Mouse (Mus musculus) stomach, postnatal 0 days (tissue): ENCODE data around the gene 2610042L04Rik. TPM values are rescaled to one million over a fixed set of nuclear protein-coding genes. Genes with fewer than 3 reads are reported as not detected.
"Not testable (repeated sequence)": the region's sequence is repeated elsewhere in the genome, so short reads cannot be mapped to it uniquely, and the experiment has no call there.

Experiments used
- ATAC-seq: fragments of 200-750 bp; cut with Nextera tagmentation; 2 replicates; pipeline ENCODE4 v1.8.0; 2017; ENCODE audit not compliant: low FRiP score, low TSS enrichment
- DNase-seq: peaks from one replicate; pipeline ENCODE4 v3.0.0-alpha.2; 2016; ENCODE audit warnings: low spot score
- H3K27ac ChIP-seq: fragments of 300-500 bp; sonication (generic); replicated peaks from 2 replicates; pipeline ENCODE4 v1.5.1; 2014; ENCODE audit warnings: mild to moderate bottlenecking, control low read depth
- H3K27me3 ChIP-seq: fragments of 300-500 bp; sonication (generic); 2 replicates; pipeline ENCODE4 v1.6.1; 2014; ENCODE audit warnings: low read length; ENCODE audit not compliant: control insufficient read depth, insufficient read depth
- H3K36me3 ChIP-seq: fragments of 300-500 bp; sonication (generic); 2 replicates; pipeline ENCODE4 v1.6.1; 2014; ENCODE audit warnings: low read length, mixed read lengths; ENCODE audit not compliant: control insufficient read depth, insufficient read depth
- H3K4me1 ChIP-seq: fragments of 300-500 bp; sonication (generic); replicated peaks from 2 replicates; pipeline ENCODE4 v1.6.1; 2014; ENCODE audit warnings: antibody characterized with exemption; ENCODE audit not compliant: control insufficient read depth, insufficient read depth
- H3K4me2 ChIP-seq: fragments of 300-500 bp; sonication (generic); replicated peaks from 2 replicates; pipeline ENCODE4 v1.6.1; 2014; ENCODE audit warnings: low read depth, mild to moderate bottlenecking, control low read depth, moderate library complexity
- H3K4me3 ChIP-seq: fragments of 300-500 bp; sonication (generic); 2 replicates; pipeline ENCODE4 v1.5.1; 2014; ENCODE audit warnings: low read depth, low read length, control low read depth
- H3K9ac ChIP-seq: fragments of 300-500 bp; sonication (generic); 2 replicates; pipeline ENCODE4 v1.6.1; 2014; ENCODE audit warnings: mild to moderate bottlenecking, low read length, control low read depth, mixed read lengths
- H3K9me3 ChIP-seq: fragments of 300-500 bp; sonication (generic); 2 replicates; pipeline ENCODE4 v1.6.1; 2016; ENCODE audit warnings: low read length; ENCODE audit not compliant: control insufficient read depth
- CTCF ChIP-seq: IDR thresholded peaks from 2 replicates; pipeline ENCODE4 v1.5.1; 2016; ENCODE audit warnings: antibody characterized with exemption, low read depth, mild to moderate bottlenecking, moderate library complexity
- WGBS: fragments of 180-500 bp; shearing (Covaris S2); extraction: QIAGEN DNeasy Blood & Tissue Kit; methylation state at CpG from one replicate; pipeline ENCODE4 v1.1.7; 2014; 5-methylcytosine and 5-hydroxymethylcytosine counted together
- polyA plus RNA-seq: library from polyadenylated mRNA; unstranded; fragments of >200 nt; fragmentation: Nextera tagmentation; extraction: Ambion mirVana; gene quantifications from 2 replicates; pipeline ENCODE4 v1.2.1, GENCODE M21; 2015

Gene 2610042L04Rik
- 0.13 TPM in 1 of 2 replicates, not detected in the other for polyA plus RNA-seq

DNA sequence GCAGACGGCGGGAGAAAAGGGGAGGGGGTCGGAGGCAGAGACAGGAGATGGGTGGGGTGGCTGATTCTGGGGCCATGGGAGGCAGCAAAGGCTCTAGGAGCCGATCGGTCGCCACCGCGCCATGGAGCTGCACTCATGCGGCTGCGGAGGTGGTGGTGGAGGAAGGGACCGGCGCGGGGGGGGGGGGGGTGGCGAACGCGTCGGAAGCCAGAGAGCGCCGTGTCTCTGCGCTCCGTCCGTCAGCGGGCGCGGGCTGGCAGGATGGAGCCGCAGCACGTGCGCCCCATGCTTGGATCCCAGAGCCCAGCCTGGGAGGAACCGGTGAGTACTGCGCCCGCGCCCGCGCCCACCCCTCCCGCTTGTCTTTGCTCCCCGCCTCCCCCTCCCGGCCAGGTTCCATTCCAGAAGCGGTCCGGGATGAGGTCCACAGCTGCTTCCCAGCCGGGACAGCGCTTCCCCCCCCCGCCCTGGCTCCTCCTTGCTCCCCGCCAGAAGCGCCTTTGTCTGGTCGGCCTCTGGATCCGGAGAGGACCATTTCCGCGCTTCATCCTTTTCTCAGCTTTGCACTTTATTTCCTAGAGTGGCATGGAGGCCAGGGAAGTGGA, at the start of gene 2610042L04Rik:
Gene 2610042L04Rik, plus strand, starts transcription at position 288 of the 605 bp plus-strand sequence.
- not testable (repeated sequence) for ATAC-seq, H3K27ac ChIP-seq, H3K9ac ChIP-seq, H3K4me1 ChIP-seq, H3K9me3 ChIP-seq, H3K27me3 ChIP-seq, H3K36me3 ChIP-seq
- 6% methylated on average over 21 of the region's 48 CpGs for WGBS
- Histone ChIP-seq H3K4me3 (peak within 1 kb of the TSS; percentile 10; the same call in 1 of the 2 replicates), H3K4me2 (peak within 1 kb of the TSS; percentile 44)
- DNase-seq, result peak; percentile 13

DNA sequence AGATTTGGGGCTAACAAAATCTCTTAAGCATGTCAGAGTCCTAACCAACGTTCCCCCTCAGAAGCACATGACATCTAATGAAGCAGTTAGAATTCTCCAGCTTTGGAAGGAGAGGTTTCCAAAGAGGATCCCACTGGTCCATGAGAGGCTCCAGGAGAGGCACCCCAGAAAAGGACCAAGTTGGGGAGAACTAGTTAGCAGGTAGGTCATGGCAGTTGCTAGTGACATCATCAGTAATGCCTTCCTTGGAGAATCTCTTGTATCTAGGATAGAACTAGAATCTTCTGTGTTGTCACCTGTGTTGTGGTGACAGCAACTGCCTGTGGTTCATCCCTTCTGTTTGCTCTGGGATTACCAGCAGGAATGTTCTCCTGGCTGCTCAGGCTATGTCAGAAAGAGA, 17.6 kb upstream of the 2610042L04Rik start, which contains the start of gene Gm3149:
Gene Gm3149, plus strand, starts transcription at position 301 of the 400 bp plus-strand sequence.
- not testable (repeated sequence) for H3K4me2 ChIP-seq, H3K9ac ChIP-seq, ATAC-seq, H3K27me3 ChIP-seq, H3K4me3 ChIP-seq, H3K27ac ChIP-seq, H3K36me3 ChIP-seq, H3K4me1 ChIP-seq, DNase-seq, H3K9me3 ChIP-seq
- WGBS, result no CpG with 5 or more reads among the region's 1 CpGs

DNA sequence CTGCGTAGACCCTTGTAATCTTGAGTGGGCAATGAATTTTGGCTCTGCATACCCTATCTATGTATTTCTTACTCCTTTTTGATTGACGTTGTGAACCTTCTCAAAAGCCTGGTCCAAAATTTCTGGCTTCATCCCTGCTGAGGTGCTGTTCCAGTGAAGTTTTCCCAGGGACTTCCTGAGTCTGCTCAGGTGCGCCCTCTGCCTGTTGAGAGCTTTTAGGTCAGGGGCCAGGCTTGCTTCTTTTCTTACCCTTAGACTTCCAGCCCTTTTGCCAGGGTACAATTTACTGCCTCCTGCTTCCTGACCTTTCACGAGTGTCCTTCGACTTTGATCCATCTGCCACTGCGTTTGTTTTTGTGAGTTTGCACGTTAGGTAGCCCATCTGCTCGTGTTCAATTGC, 943 bp downstream of the 2610042L04Rik start:
- H3K27ac ChIP-seq, H3K9ac ChIP-seq, H3K4me1 ChIP-seq, H3K4me2 ChIP-seq, H3K9me3 ChIP-seq, H3K36me3 ChIP-seq, H3K27me3 ChIP-seq, ATAC-seq, H3K4me3 ChIP-seq, DNase-seq: not testable (repeated sequence)
- 2% methylated on average over 7 of the region's 8 CpGs for WGBS
- peak; percentile 49 for TF ChIP-seq CTCF

DNA sequence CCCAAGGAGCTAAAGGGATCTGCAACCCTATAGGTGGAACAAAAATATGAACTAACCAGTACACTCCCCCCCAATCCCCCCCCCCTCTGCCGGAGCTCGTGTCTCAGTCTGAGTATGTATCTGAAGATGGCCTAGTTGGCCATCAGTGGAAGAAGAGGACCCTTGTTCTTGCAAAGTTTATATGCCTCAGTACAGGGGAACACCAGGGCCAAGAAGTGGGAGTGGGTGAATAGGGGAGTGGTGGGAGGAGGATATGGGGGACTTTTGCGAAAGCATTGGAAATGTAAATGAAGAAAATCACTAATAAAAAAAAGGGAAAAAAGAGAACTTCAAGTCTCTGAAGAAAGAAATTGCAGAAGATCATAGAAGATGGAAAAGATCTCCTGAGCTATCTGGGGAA, 34.4 kb downstream of the 2610042L04Rik start:
- not testable (repeated sequence) for H3K4me2 ChIP-seq, H3K27me3 ChIP-seq, H3K4me3 ChIP-seq, H3K9me3 ChIP-seq, DNase-seq, H3K27ac ChIP-seq, H3K9ac ChIP-seq, H3K4me1 ChIP-seq, ATAC-seq, H3K36me3 ChIP-seq
- 90% methylated on average over 3 of the region's 3 CpGs for WGBS

DNA sequence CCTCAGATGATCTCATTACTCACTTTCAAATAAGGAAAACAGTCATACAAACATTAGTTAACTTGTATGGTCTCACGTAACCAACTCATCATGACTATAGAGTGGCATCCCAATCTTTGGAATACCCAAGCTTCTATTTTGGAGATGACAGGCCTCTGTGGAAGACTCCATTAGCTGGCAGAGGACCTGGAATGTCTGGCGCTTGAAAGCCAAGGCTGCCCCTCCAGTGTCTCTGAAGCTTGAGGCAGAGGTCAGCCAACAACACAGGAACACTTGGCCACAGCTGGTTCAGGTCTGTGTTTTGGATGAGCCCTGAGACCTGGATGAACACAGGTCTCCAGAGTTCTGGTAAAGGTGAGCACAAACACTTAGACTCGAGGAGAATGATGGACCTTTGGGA, 35.1 kb downstream of the 2610042L04Rik start:
- not testable (repeated sequence) for H3K4me3 ChIP-seq, DNase-seq, H3K27me3 ChIP-seq, ATAC-seq, H3K9ac ChIP-seq, H3K9me3 ChIP-seq, H3K4me2 ChIP-seq, H3K36me3 ChIP-seq, H3K27ac ChIP-seq, H3K4me1 ChIP-seq
- WGBS, result 84% methylated on average over 3 of the region's 3 CpGs

DNA sequence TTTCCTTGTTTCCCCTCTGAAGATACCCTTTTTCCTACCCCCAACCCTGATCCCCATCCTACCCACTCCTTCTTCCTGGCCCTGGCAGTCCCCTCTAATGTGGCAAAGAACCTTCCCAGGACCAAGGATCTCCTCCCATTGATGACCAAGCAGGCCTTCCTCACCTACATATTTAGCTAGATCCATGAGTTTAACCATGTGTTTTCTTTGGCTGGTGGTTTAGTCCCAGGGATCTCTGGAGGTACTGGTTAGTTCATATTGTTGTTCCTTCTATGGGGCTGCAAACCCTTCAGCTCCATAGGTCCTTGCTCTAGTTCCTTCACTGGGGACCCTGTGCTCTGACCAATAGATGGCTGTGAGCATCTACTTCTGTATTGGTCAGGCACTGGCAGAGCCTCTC, 43.3 kb downstream of the 2610042L04Rik start:
- ATAC-seq, H3K9me3 ChIP-seq, H3K4me3 ChIP-seq, H3K36me3 ChIP-seq, H3K4me1 ChIP-seq, DNase-seq, H3K9ac ChIP-seq, H3K27ac ChIP-seq, H3K4me2 ChIP-seq, H3K27me3 ChIP-seq: not testable (repeated sequence)

DNA sequence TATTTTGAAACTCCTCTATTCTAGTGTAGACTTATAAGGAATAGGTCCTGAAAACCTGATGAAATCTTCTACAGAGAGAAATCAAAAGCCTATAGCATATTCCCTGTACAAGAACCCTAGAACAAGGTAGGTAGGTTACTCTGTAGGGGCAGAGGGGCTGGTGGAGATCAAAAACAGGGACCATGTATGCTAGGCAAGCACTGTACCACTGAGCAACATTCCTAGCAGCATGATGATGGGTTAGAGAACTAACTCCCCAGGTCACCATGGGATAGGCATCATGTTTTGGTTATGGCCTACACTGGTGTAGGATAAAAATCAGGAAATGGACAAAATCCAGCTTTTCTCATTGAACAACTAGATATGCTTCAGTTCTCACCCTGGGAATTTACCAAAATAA, 51.0 kb downstream of the 2610042L04Rik start:
- not testable (repeated sequence) for H3K27me3 ChIP-seq, H3K9ac ChIP-seq, H3K4me3 ChIP-seq, H3K4me2 ChIP-seq, ATAC-seq, H3K9me3 ChIP-seq, DNase-seq, H3K4me1 ChIP-seq, H3K36me3 ChIP-seq, H3K27ac ChIP-seq

DNA sequence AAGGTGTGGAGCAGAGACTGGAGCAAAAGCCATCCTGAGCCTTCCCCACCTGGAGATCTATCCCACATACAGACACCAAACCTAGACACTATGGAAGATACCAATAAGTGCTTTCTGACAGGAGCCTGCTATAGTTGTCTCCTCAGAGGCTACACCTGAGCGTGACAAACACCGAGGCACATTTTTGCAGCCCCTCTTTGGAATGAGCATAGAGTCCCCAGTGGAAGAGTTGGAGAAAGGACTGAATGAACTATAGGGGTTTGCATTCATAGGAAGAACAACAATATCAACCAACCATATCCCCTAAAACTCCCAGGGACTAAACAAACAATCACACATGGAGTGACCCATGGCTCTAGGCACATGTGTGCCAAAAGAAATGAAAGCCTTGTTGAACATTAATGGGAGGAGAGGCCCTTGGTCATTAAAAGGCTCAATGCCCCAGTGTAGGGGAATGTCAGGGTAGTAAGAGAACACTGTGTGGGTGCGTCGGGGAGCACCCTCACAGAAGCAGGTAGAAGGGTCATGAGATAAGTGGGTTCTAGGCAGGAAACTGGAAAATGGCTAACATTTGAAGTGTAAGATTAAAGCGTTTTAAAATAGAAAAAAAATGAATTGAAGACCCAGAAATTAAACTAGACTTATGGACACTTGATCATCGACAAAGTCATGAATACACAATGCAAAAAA, 58.4 kb downstream of the 2610042L04Rik start:
- not testable (repeated sequence) for H3K4me2 ChIP-seq, DNase-seq, H3K4me3 ChIP-seq, H3K36me3 ChIP-seq, H3K9me3 ChIP-seq, H3K27ac ChIP-seq, H3K9ac ChIP-seq, H3K27me3 ChIP-seq, H3K4me1 ChIP-seq, ATAC-seq
- WGBS, result 83% methylated on average over 2 of the region's 6 CpGs

DNA sequence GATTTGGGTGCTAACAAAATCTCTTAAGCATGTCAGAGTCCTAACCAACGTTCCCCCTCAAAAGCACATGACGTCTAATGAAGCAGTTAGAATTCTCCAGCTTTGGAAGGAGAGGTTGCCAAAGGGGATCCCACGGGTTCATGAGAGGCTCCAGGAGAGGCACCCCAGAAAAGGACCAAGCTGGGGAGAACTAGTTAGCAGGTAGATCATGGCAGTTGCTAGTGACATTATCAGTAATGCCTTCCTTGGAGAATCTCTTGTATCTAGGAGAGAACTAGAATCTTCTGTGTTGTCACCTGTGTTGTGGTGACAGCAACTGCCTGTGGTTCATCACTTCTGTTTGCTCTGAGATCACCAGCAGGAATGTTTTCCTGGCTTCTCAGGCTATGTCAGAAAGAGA, 62.7 kb downstream of the 2610042L04Rik start, which contains the start of gene Gm3159:
Gene Gm3159, plus strand, starts transcription at position 301 of the 400 bp plus-strand sequence.
- not testable (repeated sequence) for ATAC-seq, DNase-seq, H3K4me3 ChIP-seq, H3K4me1 ChIP-seq, H3K27me3 ChIP-seq, H3K9ac ChIP-seq, H3K4me2 ChIP-seq, H3K27ac ChIP-seq, H3K9me3 ChIP-seq, H3K36me3 ChIP-seq
- WGBS, result no CpG with 5 or more reads among the region's 3 CpGs
